Mouse (Mus musculus) heart, embryonic 16.5 days (tissue): ENCODE measurements around the gene Ddi2. TPM values are rescaled to one million over a fixed set of nuclear protein-coding genes. Genes with fewer than 3 reads are reported as not detected.

Experiments used
- ATAC-seq: fragments of 200-750 bp; cut with Nextera tagmentation; replicated peaks from 2 replicates; pipeline ENCODE4 v1.8.0; 2017; ENCODE audit warnings: moderate number of reproducible peaks; ENCODE audit not compliant: insufficient read depth, low FRiP score; ENCODE audit errors: extremely low read depth
- H3K27ac ChIP-seq: fragments of 300-500 bp; sonication (generic); 2 replicates; pipeline ENCODE4 v1.5.1; 2014; ENCODE audit warnings: mild to moderate bottlenecking, low read length, control low read depth, moderate library complexity
- H3K27me3 ChIP-seq: fragments of 300-500 bp; sonication (generic); 2 replicates; pipeline ENCODE4 v1.6.1; 2014; ENCODE audit warnings: low read length, mixed read lengths; ENCODE audit not compliant: control insufficient read depth, insufficient read depth
- H3K36me3 ChIP-seq: fragments of 300-500 bp; sonication (generic); 2 replicates; pipeline ENCODE4 v1.6.1; 2014; ENCODE audit not compliant: control insufficient read depth, insufficient read depth
- H3K4me1 ChIP-seq: fragments of 300-500 bp; sonication (generic); 2 replicates; pipeline ENCODE4 v1.6.1; 2014; ENCODE audit warnings: low read length, mixed read lengths; ENCODE audit not compliant: control insufficient read depth, insufficient read depth
- H3K4me2 ChIP-seq: fragments of 300-500 bp; sonication (generic); 2 replicates; pipeline ENCODE4 v1.6.1; 2014; ENCODE audit warnings: low read depth, mild to moderate bottlenecking, control low read depth, low read length
- H3K4me3 ChIP-seq: fragments of 300-500 bp; sonication (generic); 2 replicates; pipeline ENCODE4 v1.5.1; 2014; ENCODE audit warnings: mild to moderate bottlenecking, control low read depth, low read length
- H3K9ac ChIP-seq: fragments of 300-500 bp; sonication (generic); 2 replicates; pipeline ENCODE4 v1.6.1; 2014; ENCODE audit warnings: low read length, control low read depth
- H3K9me3 ChIP-seq: fragments of 300-500 bp; sonication (generic); replicated peaks from 2 replicates; pipeline ENCODE4 v1.6.1; 2016; ENCODE audit warnings: low read length; ENCODE audit not compliant: control insufficient read depth
- WGBS: fragments of 180-500 bp; shearing (Covaris S2); extraction: QIAGEN DNeasy Blood & Tissue Kit; methylation state at CpG from one replicate; pipeline ENCODE4 v1.1.7; 2014; 5-methylcytosine and 5-hydroxymethylcytosine counted together
- polyA plus RNA-seq: library from polyadenylated mRNA; unstranded; fragments of >200 nt; fragmentation: Nextera tagmentation; extraction: Ambion mirVana; gene quantifications from 2 replicates; pipeline ENCODE4 v1.2.1, GENCODE M21; 2015

Ddi2 gene
- polyA plus RNA-seq, 1 experiment from 2014 or later: 14.1 TPM

GRCm38 (mm10) chr4:141648262-141648661, 75.0 kb downstream of the Ddi2 start:
- no peaks in the 10 kb centered on the region for H3K27me3 ChIP-seq
- H3K9ac ChIP-seq: no peak overlapping the region
- 79% methylated on average over 5 of the region's 5 CpGs for WGBS

GRCm38 (mm10) chr4:141647187-141647586, 76.0 kb downstream of the Ddi2 start:
- Histone ChIP-seq H3K4me3 (no peak overlapping the region), H3K27me3 (no peaks in the 10 kb centered on the region), H3K9ac (no peak overlapping the region), H3K4me2 (no peak overlapping the region), H3K36me3 (peaks cover 6% of the 10 kb centered on the region), H3K9me3 (no peaks in the 10 kb centered on the region), H3K27ac (no peak overlapping the region), H3K4me1 (peaks cover 30% of the 10 kb centered on the region)
- no peak for ATAC-seq
- WGBS: 88% methylated on average over 3 of the region's 3 CpGs

More at GRCm38 (mm10) chr4:141648262-141648661, 75.0 kb downstream of the Ddi2 start:
- Histone ChIP-seq H3K4me3 (no peak overlapping the region), H3K9me3 (no peaks in the 10 kb centered on the region), H3K4me1 (peaks cover 24% of the 10 kb centered on the region), H3K4me2 (no peak overlapping the region), H3K36me3 (peaks cover 6% of the 10 kb centered on the region), H3K27ac (0 out of 2 replicates have a peak overlapping the region, but pooled peaks have one; percentile 36)
- no peak for ATAC-seq

- ATAC-seq: no peak
- Histone ChIP-seq H3K4me2 (no peak overlapping the region), H3K27ac (no peak overlapping the region), H3K9ac (no peak overlapping the region), H3K4me3 (no peak overlapping the region), H3K4me1 (peaks cover 37% of the 10 kb centered on the region), H3K36me3 (peaks cover 14% of the 10 kb centered on the region), H3K27me3 (no peaks in the 10 kb centered on the region), H3K9me3 (no peaks in the 10 kb centered on the region)
- WGBS: 91% methylated on average over 8 of the region's 8 CpGs
Measured at GRCm38 (mm10) chr4:141645988-141646387, 77.2 kb downstream of the Ddi2 start.

GRCm38 (mm10) chr4:141643118-141643855, 79.9 kb downstream of the Ddi2 start:
- Histone ChIP-seq H3K36me3 (peaks cover 29% of the 10 kb centered on the region), H3K4me3 (peak overlapping the region; percentile 20; the same call in 1 of the 2 replicates), H3K9ac (peak overlapping the region; percentile 66), H3K27ac (peak overlapping the region; percentile 99), H3K27me3 (no peaks in the 10 kb centered on the region), H3K9me3 (no peaks in the 10 kb centered on the region), H3K4me1 (peaks cover 31% of the 10 kb centered on the region), H3K4me2 (peak overlapping the region; percentile 57)
- ATAC-seq: peak; percentile 85
- 15% methylated on average over 7 of the region's 7 CpGs for WGBS

- Histone ChIP-seq H3K4me1 (peaks cover 29% of the 10 kb centered on the region), H3K9ac (peak overlapping the region; percentile 68), H3K9me3 (no peaks in the 10 kb centered on the region), H3K27me3 (no peaks in the 10 kb centered on the region), H3K4me2 (no peak overlapping the region), H3K27ac (peak overlapping the region; percentile 99), H3K4me3 (no peak overlapping the region), H3K36me3 (peaks cover 35% of the 10 kb centered on the region)
- 84% methylated on average over 25 of the region's 25 CpGs for WGBS
- no peak for ATAC-seq
Measured at GRCm38 (mm10) chr4:141641961-141642811, 81.0 kb downstream of the Ddi2 start.

- Histone ChIP-seq H3K9ac (peak overlapping the region; percentile 68), H3K4me1 (peaks cover 29% of the 10 kb centered on the region)
Measured at GRCm38 (mm10) chr4:141641353-141641771, 81.9 kb downstream of the Ddi2 start.

GRCm38 (mm10) chr4:141639474-141639873, 83.7 kb downstream of the Ddi2 start:
- H3K4me3 ChIP-seq: no peak overlapping the region
- H3K4me1 ChIP-seq: peaks cover 29% of the 10 kb centered on the region
- WGBS: 75% methylated on average over 11 of the region's 11 CpGs
- H3K27me3 ChIP-seq: no peaks in the 10 kb centered on the region
- no peak overlapping the region for H3K27ac ChIP-seq
- H3K4me2 ChIP-seq: no peak overlapping the region
- no peaks in the 10 kb centered on the region for H3K9me3 ChIP-seq
- no peak for ATAC-seq
- peaks cover 45% of the 10 kb centered on the region for H3K36me3 ChIP-seq
- no peak overlapping the region for H3K9ac ChIP-seq

More at GRCm38 (mm10) chr4:141641353-141641771, 81.9 kb downstream of the Ddi2 start:
- WGBS: 75% methylated on average over 7 of the region's 7 CpGs
- Histone ChIP-seq H3K27ac (peak overlapping the region; percentile 99), H3K4me2 (no peak overlapping the region), H3K9me3 (no peaks in the 10 kb centered on the region), H3K4me3 (no peak overlapping the region), H3K27me3 (no peaks in the 10 kb centered on the region), H3K36me3 (peaks cover 39% of the 10 kb centered on the region)
- no peak for ATAC-seq

GRCm38 (mm10) chr4:141636693-141637092, 86.5 kb downstream of the Ddi2 start:
- Histone ChIP-seq H3K9ac (no peak overlapping the region), H3K9me3 (0 out of 2 replicates have a peak, but pooled peaks cover 2% of the 10 kb centered on the region), H3K4me3 (no peak overlapping the region), H3K27ac (no peak overlapping the region), H3K4me2 (no peak overlapping the region), H3K27me3 (no peaks in the 10 kb centered on the region), H3K36me3 (peaks cover 55% of the 10 kb centered on the region), H3K4me1 (peaks cover 2% of the 10 kb centered on the region)
- 93% methylated on average over 5 of the region's 5 CpGs for WGBS
- no peak for ATAC-seq

- H3K27me3 ChIP-seq: no peaks in the 10 kb centered on the region
- ATAC-seq: no peak
- no peak overlapping the region for H3K9ac ChIP-seq
- H3K27ac ChIP-seq: no peak overlapping the region
- no peaks in the 10 kb centered on the region for H3K4me1 ChIP-seq
- H3K9me3 ChIP-seq: 0 out of 2 replicates have a peak, but pooled peaks cover 2% of the 10 kb centered on the region
- H3K4me2 ChIP-seq: no peak overlapping the region
- H3K36me3 ChIP-seq: peaks cover 56% of the 10 kb centered on the region
- WGBS: 86% methylated on average over 9 of the region's 9 CpGs
- H3K4me3 ChIP-seq: no peak overlapping the region
Measured at GRCm38 (mm10) chr4:141635991-141636390, 87.2 kb downstream of the Ddi2 start.
